Mouse (Mus musculus) spleen, adult 2 months (tissue): ENCODE data around the gene Slfn14.

Experiments
- CTCF ChIP-seq: fragments of 200-500 bp; IDR thresholded peaks from 2 replicates; pipeline ENCODE4 v1.5.1; 2011; ENCODE audit warnings: mild to moderate bottlenecking, inconsistent platforms; ENCODE audit not compliant: insufficient read depth, insufficient read length, insufficient replicate concordance; ENCODE audit errors: extremely low read depth
- POLR2A ChIP-seq: fragments of 200-500 bp; IDR thresholded peaks from 2 replicates; pipeline ENCODE4 v1.6.1; 2011; ENCODE audit warnings: low read depth, low read length, inconsistent platforms

DNA sequence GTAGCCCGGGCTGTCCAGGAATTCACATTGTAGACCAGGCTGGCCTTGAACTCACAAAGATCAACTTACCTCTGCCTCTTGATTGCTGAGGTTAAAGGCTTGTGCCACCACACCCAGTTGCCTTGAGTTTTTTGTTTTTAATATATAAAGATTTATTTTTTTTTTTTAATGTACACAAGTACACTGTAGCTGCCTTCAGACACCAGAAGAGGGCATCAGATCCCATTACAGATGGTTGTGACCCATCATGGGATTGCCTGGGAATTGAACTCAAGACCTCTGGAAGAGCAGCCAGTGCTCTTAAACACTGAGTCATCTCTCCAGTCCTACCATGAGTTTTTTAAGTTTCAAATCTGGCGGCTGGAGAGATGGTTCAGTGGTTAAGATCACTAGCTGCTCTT, 14.9 kb upstream of the Slfn14 start:
- no peak for TF ChIP-seq CTCF
- TF ChIP-seq POLR2A: no peak
